Mouse (Mus musculus) heart, adult 9 months (tissue): Measurements from ENCODE around the gene Rps12.
"Not testable (repeated sequence)": the region's sequence is repeated elsewhere in the genome, so short reads cannot be mapped to it uniquely, and the experiment has no call there.

Experiments used
- DNase-seq, 2 experiments: peaks; one replicate each; pipeline ENCODE4 v3.0.0; 2022; ENCODE audit warnings: low spot score in 2 of 2

Gene Rps12

DNA sequence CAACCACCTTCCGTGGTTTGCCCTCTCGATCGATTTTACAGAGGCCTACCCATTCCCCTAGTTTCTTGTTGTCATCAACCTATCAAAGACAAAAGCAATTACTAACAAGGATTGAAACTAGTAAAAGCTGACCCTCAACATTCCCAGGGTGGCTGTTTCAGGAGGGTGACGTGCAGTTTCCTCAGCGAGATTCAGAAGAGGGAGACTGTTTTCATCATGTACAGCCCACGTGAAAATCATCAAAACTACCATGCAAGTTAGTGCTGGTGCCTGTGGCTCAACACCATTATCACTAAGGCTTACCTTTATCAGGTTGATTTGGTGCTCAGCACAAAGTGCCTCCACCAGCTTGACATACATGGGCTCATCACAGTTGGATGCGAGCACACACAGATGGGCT lies 1.5 kb downstream of the Rps12 start:
- not testable (repeated sequence) for DNase-seq

DNA sequence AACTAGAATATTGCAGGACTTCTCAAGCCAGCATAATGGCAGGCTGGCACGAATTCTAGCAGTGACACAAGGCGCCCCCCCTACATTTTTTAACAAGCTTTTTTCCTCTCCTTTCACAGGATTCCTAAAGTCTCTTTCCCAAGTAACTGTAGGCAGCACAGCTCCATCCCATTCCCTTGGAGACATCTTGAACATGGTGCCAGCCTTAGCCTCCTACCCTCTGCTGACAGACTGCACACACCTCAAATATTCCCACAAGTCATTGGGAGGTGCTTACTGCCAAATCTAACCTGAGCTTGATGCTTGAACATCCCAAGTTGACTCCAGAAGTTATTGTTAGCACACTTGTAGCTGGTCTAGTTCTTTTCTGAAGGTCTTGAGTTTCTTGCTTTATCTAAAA lies 3.0 kb downstream of the Rps12 start:
- no peak for DNase-seq

DNA sequence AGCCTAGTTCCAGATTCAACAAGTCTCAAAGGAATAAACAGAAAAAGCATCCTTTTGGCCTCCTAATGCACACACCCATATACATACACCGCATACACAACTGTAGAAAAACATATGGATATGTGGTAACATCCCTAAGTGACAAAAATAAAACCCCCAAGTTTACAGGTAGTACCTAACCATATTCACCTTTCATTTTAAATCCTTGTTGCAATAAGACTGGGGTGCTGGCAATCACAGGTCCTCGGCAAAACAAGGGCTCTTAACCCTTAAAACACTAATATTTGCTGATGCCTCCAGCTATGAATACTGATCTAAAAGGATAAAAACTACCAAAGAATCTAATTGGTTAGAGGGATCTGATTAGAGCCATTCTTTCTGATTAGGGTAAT lies 3.6 kb downstream of the Rps12 start:
- no peak for DNase-seq

DNA sequence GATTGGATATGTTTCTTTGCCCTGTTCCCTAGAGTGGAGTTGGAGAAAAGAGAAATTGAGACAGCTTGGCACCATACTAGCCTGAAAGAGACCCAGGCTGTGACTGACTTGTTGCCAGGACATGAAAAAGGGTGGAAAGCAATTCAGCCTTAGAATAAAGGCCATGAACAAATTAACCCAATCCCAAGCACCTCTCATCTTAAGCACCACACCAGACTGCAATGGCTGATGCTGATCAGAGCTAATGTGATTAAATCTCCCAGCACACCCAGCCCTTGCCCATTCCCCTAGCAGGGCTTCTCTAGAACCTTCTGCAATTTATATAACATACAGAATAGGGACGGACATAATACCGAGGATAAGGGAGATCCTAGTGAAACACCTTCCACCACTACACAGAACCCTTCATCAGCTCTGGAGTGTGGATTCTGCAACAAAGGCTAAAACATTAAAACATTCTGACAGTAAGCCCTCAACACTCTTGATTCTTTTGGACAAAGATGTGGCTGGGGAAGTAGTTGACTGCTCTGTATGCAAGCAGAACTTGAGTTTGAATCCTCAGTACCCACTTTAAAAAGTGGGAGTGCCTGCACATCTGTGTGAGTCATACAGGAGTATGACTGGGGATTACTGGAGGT lies 4.1 kb downstream of the Rps12 start:
- DNase-seq, result no peak

DNA sequence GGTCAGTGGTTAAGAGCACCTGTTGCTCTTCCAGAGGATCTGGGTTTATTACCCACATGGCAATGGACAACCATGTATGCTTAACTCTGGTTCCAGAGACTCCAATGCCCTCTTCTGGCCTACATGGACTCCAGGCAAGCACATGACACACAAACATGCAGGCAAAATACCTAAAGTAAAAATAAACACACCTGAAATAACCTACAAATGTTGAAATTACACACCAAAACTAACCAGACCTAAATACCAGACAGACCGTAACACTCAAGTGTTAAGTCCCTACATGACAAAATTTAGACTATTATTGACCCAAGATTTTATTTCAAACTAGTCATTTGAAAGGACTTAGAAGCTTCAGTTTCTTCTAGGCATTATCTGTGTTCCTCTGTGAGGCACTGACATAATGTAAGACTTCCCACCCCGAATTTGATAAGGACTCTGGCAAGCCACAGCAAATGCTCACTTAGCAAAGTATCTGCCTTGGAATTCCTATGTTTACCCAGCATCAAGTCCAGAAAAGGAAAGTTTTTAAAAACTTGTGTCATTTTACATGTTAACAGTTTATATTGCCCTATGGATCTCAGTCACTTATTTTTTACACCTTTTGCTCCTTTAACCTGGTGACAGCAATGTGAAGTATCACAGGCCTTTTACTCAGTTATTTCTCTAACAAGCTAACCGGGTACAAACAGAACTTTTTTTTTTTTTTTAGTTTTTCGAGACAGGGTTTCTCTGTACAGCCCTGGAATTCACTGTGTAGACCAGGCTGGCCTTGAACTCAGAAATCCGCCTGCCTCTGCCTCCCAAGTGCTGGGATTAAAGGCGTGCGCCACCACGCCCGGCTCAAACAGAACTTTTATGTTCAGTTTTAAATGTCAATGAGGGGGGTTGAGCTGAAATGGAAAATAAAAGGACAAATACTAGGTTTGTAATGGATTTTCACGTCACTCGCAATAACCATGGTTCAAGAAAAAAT lies 5.0 kb downstream of the Rps12 start:
- no peak for DNase-seq

DNA sequence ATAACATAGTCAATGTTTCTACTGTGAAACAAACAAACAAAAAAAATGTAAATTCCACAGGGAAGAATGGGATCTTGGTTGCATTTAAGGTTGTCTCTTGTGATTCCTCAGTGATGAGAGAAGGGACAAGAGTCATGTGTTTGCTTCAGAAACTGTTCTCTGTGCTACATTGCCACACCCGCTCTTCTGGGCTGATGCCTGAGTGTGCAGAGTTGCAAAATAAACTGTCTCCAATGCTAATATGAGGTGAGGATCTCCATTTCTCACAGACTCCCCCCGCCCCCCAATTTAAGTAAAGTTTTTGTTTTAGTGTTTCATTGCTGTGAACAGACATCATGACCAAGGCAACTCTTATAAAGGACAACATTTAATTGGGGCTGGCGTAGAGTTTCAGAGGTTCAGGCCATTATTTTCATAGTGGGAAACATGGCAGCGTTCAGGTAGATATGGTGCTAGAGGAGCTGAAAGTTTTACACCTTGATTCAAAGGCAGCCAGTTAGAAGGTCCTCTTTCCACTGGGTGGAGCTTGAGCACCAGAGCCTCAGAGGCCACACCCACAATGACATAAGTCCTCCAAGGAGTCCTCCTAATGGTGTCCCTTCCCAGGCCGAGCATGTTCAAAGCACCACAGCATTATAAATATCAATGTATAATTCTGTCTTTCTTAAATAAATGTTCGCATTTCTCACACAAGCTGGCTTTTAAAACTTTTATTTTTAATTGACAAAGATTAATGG lies 6.4 kb downstream of the Rps12 start:
- DNase-seq, result no peak

DNA sequence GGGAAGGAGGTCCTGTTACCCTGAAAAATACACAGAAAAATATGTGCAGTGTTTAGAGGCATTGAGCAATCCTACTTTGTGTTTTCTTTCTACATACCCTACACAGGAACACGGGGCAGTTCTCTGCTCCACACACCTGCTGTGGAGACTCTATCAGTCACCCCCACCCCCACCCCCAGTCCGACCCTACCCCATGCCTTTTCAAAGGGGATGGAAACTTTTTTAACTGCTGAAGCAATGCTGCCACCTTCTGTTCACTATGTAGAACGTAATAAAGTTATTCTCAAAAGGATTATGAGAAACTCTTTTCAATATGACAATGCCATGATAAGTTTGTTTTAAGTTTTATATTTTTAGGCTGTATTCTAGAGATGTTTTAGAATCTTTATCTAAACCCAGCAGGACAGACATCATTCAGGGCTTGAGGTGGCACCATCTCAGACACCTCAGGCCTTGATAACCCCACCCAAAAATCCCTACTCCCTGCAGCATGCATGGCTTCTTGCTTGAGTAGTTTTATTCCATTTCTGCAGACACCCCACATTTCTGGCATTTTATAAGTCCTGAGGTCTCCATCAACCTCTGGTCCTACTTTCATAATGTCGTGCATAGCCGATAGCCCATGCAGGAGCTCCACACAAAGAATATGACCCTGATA lies 9.7 kb downstream of the Rps12 start:
- DNase-seq, result no peak

DNA sequence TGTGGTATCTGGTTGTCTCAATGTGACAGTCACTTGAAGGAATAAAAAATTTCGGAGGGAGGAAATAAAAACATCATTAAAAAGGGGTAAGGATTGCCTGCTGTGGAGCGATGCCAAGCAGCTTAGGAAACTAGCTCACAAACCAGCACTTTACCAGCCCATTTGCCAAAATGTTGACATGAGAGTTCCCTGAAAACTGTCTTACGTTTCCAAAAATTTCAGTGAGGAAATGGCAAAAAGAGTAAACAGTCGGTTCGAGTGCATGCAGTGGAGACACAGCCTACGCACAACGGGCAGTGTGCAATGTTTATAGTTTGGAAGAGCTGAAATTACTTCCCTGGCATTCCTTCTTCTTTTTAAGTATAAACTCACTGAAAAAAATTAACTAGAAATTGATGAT lies 32.9 kb downstream of the Rps12 start:
- no peak for DNase-seq
